Mouse (Mus musculus) gastrocnemius, postnatal 36 days (tissue): ENCODE measurements around the gene Setx. TPM values are rescaled to one million over a fixed set of nuclear protein-coding genes. Genes with fewer than 3 reads are reported as not detected.

ENCODE experiments used
- DNase-seq, 2 experiments: peaks; one replicate each; pipeline ENCODE4 v3.0.0; 2022
- intact Hi-C: fragments of 180-260 bp; cut with DNase I; formaldehyde crosslinking; loops from one replicate; pipeline ENCODE4 v1.15.1; 2025
- total RNA-seq, 2 experiments: library from RNA; stranded (reverse); gene quantifications; 2 replicates each; pipeline ENCODE4 v1.2.3; 2021

Gene Setx
- total RNA-seq, 2 experiments from 2014 or later: 26.9 to 31.1 TPM

GRCm38 (mm10) chr2:29130118-29130899 is 6.3 kb downstream of the Setx start:
- intact Hi-C loops: no loop called here
- no peak for DNase-seq

- intact Hi-C loops: no loop called here
Measured at GRCm38 (mm10) chr2:29135161-29135560, 11.2 kb downstream of the Setx start.

DNA sequence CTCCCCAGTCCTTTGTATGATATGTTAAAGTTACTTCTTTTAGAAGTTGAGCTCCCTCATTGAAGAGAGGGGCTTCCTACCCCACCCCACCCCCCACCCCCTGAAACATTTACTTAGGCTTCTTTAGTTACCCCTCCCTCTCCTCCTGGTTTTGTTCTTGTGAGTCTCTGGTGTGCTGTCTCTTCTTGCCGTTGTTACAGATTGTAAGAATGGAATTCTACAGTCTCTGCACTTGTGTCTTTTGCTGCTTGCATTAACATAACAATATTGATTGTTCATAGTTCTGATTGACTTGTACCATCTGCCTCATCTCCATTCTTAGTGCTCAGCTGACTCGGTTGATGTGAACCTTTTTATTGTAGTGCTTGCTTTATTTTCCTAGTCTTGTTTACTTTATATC is 28.0 kb downstream of the Setx start:
- no peak for DNase-seq
- intact Hi-C loops: no loop called here

More at GRCm38 (mm10) chr2:29135161-29135560, 11.2 kb downstream of the Setx start:
- no peak for DNase-seq

DNA sequence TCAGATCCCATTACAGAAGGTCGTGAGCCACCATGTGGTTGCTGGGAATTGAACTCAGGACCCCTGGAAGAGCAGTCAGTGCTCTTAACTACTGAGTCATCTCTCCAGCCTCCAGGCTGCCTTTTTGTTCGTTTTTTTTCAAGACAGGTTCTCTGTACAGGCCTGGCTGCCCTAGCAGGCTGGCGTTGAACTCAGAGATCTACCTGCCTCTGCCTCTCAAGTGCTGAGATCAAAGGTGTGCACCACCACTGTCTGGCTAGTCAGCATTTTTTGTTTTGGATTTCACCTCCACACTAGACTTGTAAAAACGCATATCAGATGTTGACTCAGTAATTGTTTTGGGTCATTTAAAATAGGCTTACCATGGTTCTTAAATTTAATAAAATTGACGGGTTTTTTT is 44.1 kb downstream of the Setx start:
- no peak for DNase-seq
- intact Hi-C loops: no loop called here

GRCm38 (mm10) chr2:29174887-29175286 is 50.9 kb downstream of the Setx start:
- intact Hi-C loops: loop anchor here (5.0 kb wide), 1 partner anchor 33 kb away; no protein-coding TSS in a partner anchor

DNA sequence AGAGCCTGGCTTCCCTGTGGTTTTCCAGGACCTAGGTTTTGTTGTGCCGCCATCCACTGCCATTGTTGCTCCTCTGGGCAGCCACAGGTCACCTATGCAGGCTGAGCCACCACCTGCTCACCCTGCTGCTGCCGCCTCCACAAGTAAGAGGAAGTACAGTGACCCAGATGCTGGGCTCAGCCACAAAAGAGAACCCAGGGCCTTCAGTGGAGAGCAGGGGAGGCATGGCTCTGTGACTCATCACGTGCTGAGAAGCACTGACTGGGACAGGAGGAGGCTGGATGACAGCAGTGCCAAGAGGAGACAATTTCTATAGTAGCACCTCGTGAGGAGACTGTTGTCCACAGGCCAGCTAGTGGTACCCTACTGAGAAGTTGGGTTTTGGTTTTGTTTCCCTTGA is 55.8 kb downstream of the Setx start:
- intact Hi-C loops: loop anchor here (5.0 kb wide), 1 partner anchor 38 kb away; no protein-coding TSS in a partner anchor
- no peak for DNase-seq

More at GRCm38 (mm10) chr2:29174887-29175286, 50.9 kb downstream of the Setx start:
- no peak for DNase-seq

- DNase-seq: no peak
- intact Hi-C loops: no loop called here
Measured at GRCm38 (mm10) chr2:29181111-29181510, 57.1 kb downstream of the Setx start.

GRCm38 (mm10) chr2:29183266-29183924 is 59.4 kb downstream of the Setx start:
- no peak for DNase-seq
- intact Hi-C loops: no loop called here

DNA sequence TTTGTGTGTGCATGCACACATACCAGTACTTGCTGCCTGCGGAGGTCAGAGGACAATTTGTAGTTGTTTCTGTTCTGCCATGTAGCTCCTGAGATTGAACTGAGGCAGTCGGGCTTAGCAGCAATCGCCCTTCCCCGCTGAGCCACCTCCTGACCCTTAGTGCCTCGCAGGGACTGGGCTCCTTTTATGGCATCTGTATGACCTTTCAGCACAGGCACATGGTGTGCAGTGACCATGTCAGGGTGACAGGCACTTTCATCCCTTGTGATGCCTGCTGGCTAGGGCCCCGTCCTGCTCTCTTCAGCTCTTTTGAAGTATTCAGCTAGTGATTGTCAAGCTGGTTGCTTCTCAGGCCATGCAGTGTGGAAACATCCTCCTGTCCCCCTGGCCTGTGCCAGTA is 62.2 kb downstream of the Setx start:
- DNase-seq: no peak
- intact Hi-C loops: no loop called here

- intact Hi-C loops: no loop called here
- DNase-seq: no peak
Measured at GRCm38 (mm10) chr2:29190392-29190791, 66.4 kb downstream of the Setx start.

GRCm38 (mm10) chr2:29191216-29192215 is 67.5 kb downstream of the Setx start:
- intact Hi-C loops: no loop called here
- DNase-seq: no peak

DNA sequence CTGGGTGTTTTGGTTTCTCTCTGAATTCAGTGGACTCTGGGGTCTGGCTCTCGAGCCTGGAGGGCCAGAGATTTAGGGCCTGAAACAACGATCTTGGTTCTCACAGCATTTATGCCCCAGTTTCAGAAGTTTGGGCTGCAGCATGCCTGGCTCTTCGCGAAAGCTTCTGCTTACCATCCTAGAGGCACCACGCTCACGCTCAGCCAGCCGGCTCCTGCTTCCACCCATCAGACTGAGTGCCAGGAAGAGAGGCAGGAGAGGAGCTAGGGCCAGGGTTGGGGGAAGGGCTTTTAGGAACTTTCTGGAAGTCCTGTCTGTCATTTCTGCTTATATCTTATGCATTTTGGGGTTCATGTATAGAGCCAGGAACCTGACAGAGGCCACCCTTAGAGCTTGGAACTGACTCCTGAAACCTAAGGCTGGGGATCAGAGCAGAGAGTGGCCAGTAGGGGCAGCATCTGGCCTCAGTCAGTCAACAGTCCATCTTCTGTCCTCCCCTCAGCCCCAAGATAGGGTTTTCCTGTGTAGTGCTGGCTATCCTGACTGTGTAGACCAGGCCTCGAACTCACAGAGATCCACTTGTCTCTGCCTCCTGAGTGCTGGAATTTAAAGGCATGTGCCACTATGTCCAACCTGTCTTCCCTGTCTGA is 68.8 kb downstream of the Setx start:
- no peak for DNase-seq
- intact Hi-C loops: no loop called here

- intact Hi-C loops: no loop called here
- no peak for DNase-seq
Measured at GRCm38 (mm10) chr2:29193819-29194546, 70.0 kb downstream of the Setx start.

GRCm38 (mm10) chr2:29194547-29195463 is 70.8 kb downstream of the Setx start:
- DNase-seq: peak; percentile 67 to 80
- intact Hi-C loops: no loop called here

DNA sequence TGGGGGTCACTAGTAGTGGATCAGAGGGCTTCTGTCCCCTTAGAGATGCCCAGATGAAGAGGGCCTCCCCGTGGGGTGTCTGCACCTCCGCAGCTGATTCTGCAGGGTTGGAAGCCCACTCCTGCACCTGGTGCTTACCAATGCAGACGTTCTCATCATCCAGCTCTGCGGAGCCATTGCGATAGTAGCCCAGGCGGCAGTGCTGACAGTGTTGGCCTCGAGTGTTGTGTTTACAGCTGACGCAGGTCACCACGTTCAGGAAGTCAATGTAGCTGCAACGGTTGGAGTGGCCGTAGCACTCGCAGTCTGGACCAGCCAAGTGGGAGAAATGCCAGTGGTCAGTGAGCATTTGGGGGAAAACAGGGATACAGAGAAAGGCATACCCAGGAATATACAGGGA is 72.9 kb downstream of the Setx start:
- DNase-seq: peak in 1 of 2 experiments; percentile 10
- intact Hi-C loops: no loop called here

DNA sequence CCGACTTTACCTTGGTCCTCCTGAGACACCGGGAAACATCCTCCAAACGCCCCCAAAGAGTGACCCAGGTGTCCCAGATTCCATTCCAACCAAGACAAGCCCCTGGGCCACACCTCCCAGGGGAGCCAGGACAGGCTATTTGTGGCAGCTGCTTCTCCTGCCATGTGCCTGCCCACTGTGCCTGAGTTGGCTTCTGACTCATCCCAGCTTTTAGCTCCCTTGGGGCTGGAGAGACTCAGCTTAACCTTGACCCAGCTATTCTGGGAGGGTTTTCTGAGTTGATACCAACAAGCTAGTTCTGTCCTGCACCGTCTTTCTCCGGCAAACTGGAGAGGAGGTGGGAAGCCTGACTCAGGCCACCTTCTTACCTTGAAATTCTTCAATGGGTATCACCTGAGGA is 74.5 kb downstream of the Setx start:
- intact Hi-C loops: no loop called here

GRCm38 (mm10) chr2:29199909-29200308 is 75.9 kb downstream of the Setx start:
- intact Hi-C loops: loop anchor here (1.0 to 5.0 kb wide), 2 partner anchors 42 to 354 kb away; no protein-coding TSS in a partner anchor
- DNase-seq: peak in 1 of 2 experiments; percentile 36

More for the DNA sequence above, 74.5 kb downstream of the Setx start:
- DNase-seq: no peak
